Mouse (Mus musculus): ENCODE data around the gene Klk11. TPM values are rescaled to one million over a fixed set of nuclear protein-coding genes. Genes with fewer than 3 reads are reported as not detected.

The Klk11 gene
- polyA plus RNA-seq, 1 experiment from 2014 or later, result not detected

Other genes starting within 250 kb of the Klk11 start
- gene Cd33, start 230.2 kb upstream of the Klk11 start, polyA plus RNA-seq (2014; fragmentation: Nextera tagmentation; extraction: Ambion mirVana), result 0.85 and 1.7 TPM in 2 replicates
- 2.0 and 4.0 TPM in 2 replicates for gene Zfp658, start 212.3 kb upstream of the Klk11 start, polyA plus RNA-seq (2014; fragmentation: Nextera tagmentation; extraction: Ambion mirVana)
- gene Zfp719, start 195.0 kb upstream of the Klk11 start, polyA plus RNA-seq (2014; fragmentation: Nextera tagmentation; extraction: Ambion mirVana), result 9.9 and 14.1 TPM in 2 replicates
- gene Zfp819, start 167.4 kb upstream of the Klk11 start, polyA plus RNA-seq (2014; fragmentation: Nextera tagmentation; extraction: Ambion mirVana), result 0.19 and 0.23 TPM in 2 replicates
- not detected in 2 replicates for gene Ceacam18, start 139.9 kb upstream of the Klk11 start, polyA plus RNA-seq (2014; fragmentation: Nextera tagmentation; extraction: Ambion mirVana)
- gene Siglece, start 114.4 kb upstream of the Klk11 start, polyA plus RNA-seq (2014; fragmentation: Nextera tagmentation; extraction: Ambion mirVana), result 0.39 and 0.95 TPM in 2 replicates
- gene Ctu1, start 102.6 kb upstream of the Klk11 start, polyA plus RNA-seq (2014; fragmentation: Nextera tagmentation; extraction: Ambion mirVana), result 11.4 and 12.6 TPM in 2 replicates
- not detected in 2 replicates for gene Klk14, start 84.2 kb upstream of the Klk11 start, polyA plus RNA-seq (2014; fragmentation: Nextera tagmentation; extraction: Ambion mirVana)
- gene Klk13, start 62.0 kb upstream of the Klk11 start, polyA plus RNA-seq (2014; fragmentation: Nextera tagmentation; extraction: Ambion mirVana), result 0.19 and 0.31 TPM in 2 replicates
- not detected in 2 replicates for gene Klk12, start 5.7 kb upstream of the Klk11 start, polyA plus RNA-seq (2014; fragmentation: Nextera tagmentation; extraction: Ambion mirVana)
- 0.41 and 1.3 TPM in 2 replicates for gene Klk10, start 6.4 kb downstream of the Klk11 start, polyA plus RNA-seq (2014; fragmentation: Nextera tagmentation; extraction: Ambion mirVana)
- gene Klk9, start 17.3 kb downstream of the Klk11 start, polyA plus RNA-seq (2014; fragmentation: Nextera tagmentation; extraction: Ambion mirVana), result 0.26 TPM in 1 of 2 replicates, not detected in the other
- 38.2 and 43.5 TPM in 2 replicates for gene Klk8, start 23.0 kb downstream of the Klk11 start, polyA plus RNA-seq (2014; fragmentation: Nextera tagmentation; extraction: Ambion mirVana)
- 0.13 TPM in 1 of 2 replicates, not detected in the other for gene Klk7, start 36.7 kb downstream of the Klk11 start, polyA plus RNA-seq (2014; fragmentation: Nextera tagmentation; extraction: Ambion mirVana)
- not detected in 2 replicates for gene Klk6, start 49.9 kb downstream of the Klk11 start, polyA plus RNA-seq (2014; fragmentation: Nextera tagmentation; extraction: Ambion mirVana)
- gene Klk5, start 67.4 kb downstream of the Klk11 start, polyA plus RNA-seq (2014; fragmentation: Nextera tagmentation; extraction: Ambion mirVana), result not detected in 2 replicates
- gene Klk4, start 106.6 kb downstream of the Klk11 start, polyA plus RNA-seq (2014; fragmentation: Nextera tagmentation; extraction: Ambion mirVana), result 0.28 TPM in 1 of 2 replicates, not detected in the other
- not detected in 2 replicates for gene Klk15, start 159.1 kb downstream of the Klk11 start, polyA plus RNA-seq (2014; fragmentation: Nextera tagmentation; extraction: Ambion mirVana)
- not detected in 2 replicates for gene Klk1b8, start 176.1 kb downstream of the Klk11 start, polyA plus RNA-seq (2014; fragmentation: Nextera tagmentation; extraction: Ambion mirVana)
- not detected in 2 replicates for gene Klk1b1, start 192.1 kb downstream of the Klk11 start, polyA plus RNA-seq (2014; fragmentation: Nextera tagmentation; extraction: Ambion mirVana)
- gene Klk1b9, start 201.5 kb downstream of the Klk11 start, polyA plus RNA-seq (2014; fragmentation: Nextera tagmentation; extraction: Ambion mirVana), result not detected in 2 replicates
- gene Klk1b11, start 221.3 kb downstream of the Klk11 start, polyA plus RNA-seq (2014; fragmentation: Nextera tagmentation; extraction: Ambion mirVana), result not detected in 2 replicates
- not detected in 2 replicates for gene Klk1b26, start 237.6 kb downstream of the Klk11 start, polyA plus RNA-seq (2014; fragmentation: Nextera tagmentation; extraction: Ambion mirVana)